Mouse (Mus musculus) large intestine, adult 2 months (tissue): Measurements from ENCODE around the gene Foxe1. TPM values are rescaled to one million over a fixed set of nuclear protein-coding genes. Genes with fewer than 3 reads are reported as not detected.

Experiments used
- DNase-seq: peaks from one replicate; pipeline ENCODE4 v3.0.0-alpha.2; 2012; ENCODE audit warnings: low read depth, low spot score
- WGBS: fragments of 180-500 bp; shearing (Covaris S2); methylation state at CpG from one replicate; pipeline ENCODE4 v1.1.7; 2018; 5-methylcytosine and 5-hydroxymethylcytosine counted together
- polyA plus RNA-seq: library from polyadenylated mRNA; depleted of rRNA; stranded (reverse); fragments of >200 nt; gene quantifications from 2 replicates; pipeline ENCODE4 v1.2.3, GENCODE M21; 2012

The Foxe1 gene
- polyA plus RNA-seq, 1 experiment: not detected

- WGBS: 9% methylated on average over 4 of the region's 4 CpGs
- no peak for DNase-seq
Measured at GRCm38 (mm10) chr4:46347141-46347540, 3.7 kb downstream of the Foxe1 start.

DNA sequence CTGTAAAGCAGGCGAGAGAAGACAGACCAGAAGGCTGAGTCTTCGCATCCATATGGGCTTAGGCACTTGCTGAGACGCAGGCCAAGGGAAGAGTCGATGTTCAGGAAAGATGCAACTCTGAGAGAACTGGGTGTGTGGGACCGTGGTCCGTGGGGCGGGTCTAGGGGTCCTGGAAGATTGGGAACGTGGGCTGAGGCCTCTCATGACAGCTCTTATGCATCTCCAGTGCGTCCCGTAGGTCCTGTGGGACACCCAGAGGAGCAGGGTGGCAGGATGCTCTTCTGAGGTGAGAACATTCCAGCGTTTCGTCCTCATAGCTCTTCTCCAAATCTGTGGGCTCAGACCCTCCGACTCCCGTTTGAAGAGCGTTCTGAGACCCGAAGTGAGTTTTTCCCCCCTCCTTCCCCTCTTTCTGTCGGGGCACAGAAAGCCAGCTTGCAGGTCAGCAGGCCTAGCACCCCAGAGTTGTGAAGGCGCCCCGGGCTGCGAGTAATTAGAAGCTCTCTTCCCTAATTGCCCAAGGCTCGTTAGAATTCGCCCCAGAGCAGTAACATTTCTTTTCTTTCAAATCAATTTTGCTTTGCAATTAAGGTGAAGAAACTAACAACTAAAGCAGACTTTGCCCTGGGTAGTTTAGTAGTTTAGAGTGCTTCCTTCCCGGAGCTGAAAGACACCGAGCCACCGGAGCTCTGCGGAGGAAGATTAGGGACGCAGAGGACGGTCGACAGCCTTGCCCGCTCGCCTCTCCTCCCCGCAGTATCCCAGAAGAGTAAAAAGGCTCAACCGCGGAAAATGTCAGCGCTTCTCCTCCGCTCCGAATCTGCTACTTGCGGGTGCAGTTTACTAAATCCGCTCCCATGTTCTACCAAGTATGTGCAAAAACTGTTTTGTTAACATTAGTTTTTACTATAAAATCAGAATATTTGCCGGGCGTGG is 4.4 kb downstream of the Foxe1 start:
- 7% methylated on average over 41 of the region's 41 CpGs for WGBS
- DNase-seq: no peak

DNA sequence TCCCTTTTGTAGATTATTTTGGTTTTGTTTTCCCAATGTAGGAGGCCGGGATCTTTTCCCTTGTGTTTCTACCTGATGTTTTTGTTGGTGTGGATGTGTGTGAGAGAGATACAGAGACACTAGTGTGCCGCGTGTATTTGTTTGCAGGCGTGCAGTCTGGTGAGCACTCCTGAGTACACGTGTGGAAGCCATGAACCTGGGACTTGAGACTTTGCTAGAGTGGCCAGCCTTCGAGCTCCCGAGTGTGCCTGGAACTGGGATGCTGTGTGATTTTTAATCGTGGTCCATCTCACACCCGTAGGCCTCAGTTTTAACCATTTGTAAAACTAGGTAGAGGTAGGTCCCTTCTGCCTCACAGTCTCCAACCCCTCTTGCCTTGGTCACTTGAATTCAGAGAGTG is 5.5 kb downstream of the Foxe1 start:
- 35% methylated on average over 9 of the region's 9 CpGs for WGBS
- DNase-seq: no peak

- DNase-seq: no peak
- 69% methylated on average over 5 of the region's 5 CpGs for WGBS
Measured at GRCm38 (mm10) chr4:46349530-46349929, 6.1 kb downstream of the Foxe1 start.

- DNase-seq: no peak
- WGBS: 31% methylated on average over 10 of the region's 10 CpGs
Measured at GRCm38 (mm10) chr4:46353045-46353444, 9.6 kb downstream of the Foxe1 start.

- WGBS: 48% methylated on average over 12 of the region's 12 CpGs
- peak; percentile 8 for DNase-seq
Measured at GRCm38 (mm10) chr4:46356351-46357133, 13.1 kb downstream of the Foxe1 start.

DNA sequence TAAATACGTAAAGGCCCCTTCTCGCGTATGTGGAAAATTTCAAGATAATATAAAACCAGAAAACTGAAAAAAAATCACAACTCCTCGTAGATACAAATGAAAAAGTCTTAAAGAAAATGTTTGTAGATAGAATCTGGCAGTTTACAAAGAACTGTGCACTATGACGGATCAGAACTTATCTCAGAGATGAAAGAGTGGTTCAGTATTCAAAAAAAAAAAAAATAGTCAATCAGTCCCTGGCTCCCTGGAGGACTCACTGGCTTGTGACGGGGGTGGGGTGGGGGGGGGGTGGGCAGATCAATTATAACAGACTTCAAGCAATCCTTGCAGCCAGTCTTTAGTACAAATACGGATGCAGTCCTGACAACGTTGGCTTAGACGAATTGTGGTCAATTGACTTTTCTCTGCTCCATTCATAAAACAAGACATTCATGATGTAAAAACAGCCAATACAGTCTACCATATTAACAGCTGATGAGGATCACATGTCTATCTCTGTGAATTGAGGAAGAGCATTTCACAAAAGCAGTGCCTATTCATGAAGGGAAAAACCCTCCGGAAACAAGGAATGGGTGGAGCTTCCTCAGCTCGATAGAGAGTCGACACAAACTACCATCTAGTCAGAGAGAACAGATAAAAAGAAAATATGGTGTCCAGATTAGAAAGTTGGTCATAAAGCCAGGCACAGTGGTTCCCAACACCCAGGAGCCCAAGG is 16.3 kb downstream of the Foxe1 start:
- 63% methylated on average over 12 of the region's 12 CpGs for WGBS
- DNase-seq: no peak

- 61% methylated on average over 5 of the region's 5 CpGs for WGBS
Measured at GRCm38 (mm10) chr4:46361258-46361657, 17.8 kb downstream of the Foxe1 start.

DNA sequence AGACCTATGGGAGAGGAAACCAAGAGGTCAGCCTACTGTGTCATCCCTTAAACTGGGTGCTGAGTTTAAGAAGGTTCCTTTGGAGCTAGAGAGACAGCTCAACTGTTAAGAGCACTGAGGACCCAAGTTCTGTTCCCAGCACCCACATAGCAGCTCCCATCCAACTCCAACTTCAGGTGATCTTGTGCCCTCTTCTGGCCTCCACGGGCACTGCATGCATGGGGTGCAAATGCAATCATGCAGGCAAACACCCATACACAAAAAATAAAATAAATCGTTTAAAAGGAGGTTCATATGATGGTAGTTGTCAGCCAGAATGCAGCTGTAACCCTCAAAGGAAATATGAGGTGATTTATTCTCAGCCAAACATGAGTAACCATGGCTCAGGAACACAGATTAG is 21.0 kb downstream of the Foxe1 start:
- 79% methylated on average over 2 of the region's 2 CpGs for WGBS
- no peak for DNase-seq

More at GRCm38 (mm10) chr4:46361258-46361657, 17.8 kb downstream of the Foxe1 start:
- no peak for DNase-seq

- WGBS: 11% methylated on average over 12 of the region's 12 CpGs
- DNase-seq: no peak
Measured at GRCm38 (mm10) chr4:46367487-46367959, 24.1 kb downstream of the Foxe1 start.

GRCm38 (mm10) chr4:46369070-46369469 is 25.7 kb downstream of the Foxe1 start:
- no peak for DNase-seq
- 65% methylated on average over 4 of the region's 4 CpGs for WGBS

GRCm38 (mm10) chr4:46370406-46370805 is 27.0 kb downstream of the Foxe1 start:
- WGBS: 41% methylated on average over 6 of the region's 6 CpGs
- no peak for DNase-seq

DNA sequence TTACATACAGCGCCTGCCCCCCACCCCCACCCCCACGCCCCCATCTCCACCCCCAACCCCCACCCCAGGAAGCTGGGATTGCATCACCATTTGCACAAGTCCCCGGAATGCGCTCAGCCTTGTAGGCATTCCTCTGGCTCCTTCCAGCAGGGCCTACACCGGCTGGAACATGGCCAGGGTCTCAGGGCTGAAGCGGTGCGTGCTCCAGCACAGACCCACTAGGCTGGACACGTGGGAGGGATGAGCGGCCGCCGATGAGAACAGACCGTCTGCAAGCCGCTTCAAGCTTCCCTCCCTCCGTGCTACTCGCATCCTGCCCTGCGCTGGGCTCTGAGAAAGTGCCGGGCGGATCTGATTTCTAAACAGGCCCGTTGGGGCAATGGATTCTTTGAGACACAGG is 27.6 kb downstream of the Foxe1 start:
- 7% methylated on average over 19 of the region's 19 CpGs for WGBS
- no peak for DNase-seq

DNA sequence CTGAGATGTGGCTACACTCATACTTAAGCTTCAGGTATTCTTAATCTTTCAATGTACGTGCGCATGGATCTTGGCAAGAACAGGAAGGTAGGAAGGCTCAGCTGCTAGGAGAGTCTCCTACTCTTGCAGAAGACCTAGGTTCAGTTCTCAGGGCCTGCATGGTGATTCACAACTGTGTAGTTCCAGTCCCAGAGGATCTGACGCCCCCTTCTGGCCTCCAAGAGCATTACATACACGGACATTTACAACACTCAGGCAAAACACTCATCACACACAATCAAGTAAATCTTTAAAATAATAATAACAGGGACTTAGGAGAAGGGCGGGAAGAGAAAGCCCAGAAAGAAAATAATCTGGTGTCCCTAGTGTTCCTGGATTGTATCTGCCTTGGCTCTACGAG is 31.0 kb downstream of the Foxe1 start:
- 54% methylated on average over 6 of the region's 6 CpGs for WGBS
- no peak for DNase-seq

- peak; percentile 68 for DNase-seq
- whole genome bisulfite sequencing: 17% methylated on average over 22 of the region's 22 CpGs
Measured at GRCm38 (mm10) chr4:46374869-46375368, 31.5 kb downstream of the Foxe1 start.

DNA sequence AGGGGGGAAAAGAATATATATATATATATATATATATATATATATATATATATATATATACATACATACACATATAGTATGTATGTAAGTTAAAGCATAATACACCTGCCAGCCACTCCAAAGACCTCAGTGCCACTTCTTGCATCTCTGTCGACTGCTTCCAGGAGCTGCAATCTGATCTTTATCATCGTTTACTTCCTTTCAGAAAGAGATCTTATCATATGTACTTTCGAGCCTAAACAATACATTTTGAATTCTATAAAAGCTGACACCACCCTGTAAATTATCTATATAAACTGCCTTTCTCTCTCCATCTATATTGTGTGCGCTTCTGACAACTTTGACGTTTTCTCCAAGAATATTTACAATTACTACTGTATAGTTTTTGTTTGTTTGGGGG is 45.1 kb downstream of the Foxe1 start:
- WGBS: 4% methylated on average over 5 of the region's 5 CpGs
- no peak for DNase-seq

DNA sequence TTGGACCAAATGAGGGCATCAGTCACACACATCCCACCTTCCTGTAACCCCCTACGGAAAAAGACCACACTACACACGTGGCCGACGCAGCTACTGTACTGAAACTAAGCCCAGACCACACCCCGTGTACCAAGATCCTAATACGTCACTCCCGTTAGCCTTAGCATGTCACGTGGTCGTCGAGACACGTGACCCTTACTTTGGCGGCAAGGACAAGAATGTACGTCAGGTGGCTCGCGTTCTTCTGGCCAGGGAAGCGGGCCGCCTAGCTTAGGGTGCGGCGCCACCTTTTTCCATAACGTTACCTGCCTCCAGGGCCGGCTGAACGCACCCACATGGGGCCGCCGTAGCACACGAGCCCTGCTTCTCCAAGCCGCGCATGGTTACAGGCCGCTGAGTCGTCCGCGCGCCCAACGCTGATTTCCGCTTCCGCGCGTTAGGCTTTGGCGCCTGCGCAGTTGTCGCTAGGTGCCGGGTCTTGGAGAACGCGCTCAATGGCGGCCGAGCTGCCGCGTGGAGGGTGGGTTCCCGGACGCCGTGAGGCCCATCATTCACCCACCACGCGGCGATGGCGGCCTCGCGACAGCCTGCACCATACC is 45.7 kb downstream of the Foxe1 start, which contains the start of gene Trmo:
Gene Trmo (minus strand): TSS at position 425 of the 599 bp plus-strand sequence.
- DNase-seq: peak; percentile 91
- WGBS: under 1% methylated on average over 56 of the region's 56 CpGs

DNA sequence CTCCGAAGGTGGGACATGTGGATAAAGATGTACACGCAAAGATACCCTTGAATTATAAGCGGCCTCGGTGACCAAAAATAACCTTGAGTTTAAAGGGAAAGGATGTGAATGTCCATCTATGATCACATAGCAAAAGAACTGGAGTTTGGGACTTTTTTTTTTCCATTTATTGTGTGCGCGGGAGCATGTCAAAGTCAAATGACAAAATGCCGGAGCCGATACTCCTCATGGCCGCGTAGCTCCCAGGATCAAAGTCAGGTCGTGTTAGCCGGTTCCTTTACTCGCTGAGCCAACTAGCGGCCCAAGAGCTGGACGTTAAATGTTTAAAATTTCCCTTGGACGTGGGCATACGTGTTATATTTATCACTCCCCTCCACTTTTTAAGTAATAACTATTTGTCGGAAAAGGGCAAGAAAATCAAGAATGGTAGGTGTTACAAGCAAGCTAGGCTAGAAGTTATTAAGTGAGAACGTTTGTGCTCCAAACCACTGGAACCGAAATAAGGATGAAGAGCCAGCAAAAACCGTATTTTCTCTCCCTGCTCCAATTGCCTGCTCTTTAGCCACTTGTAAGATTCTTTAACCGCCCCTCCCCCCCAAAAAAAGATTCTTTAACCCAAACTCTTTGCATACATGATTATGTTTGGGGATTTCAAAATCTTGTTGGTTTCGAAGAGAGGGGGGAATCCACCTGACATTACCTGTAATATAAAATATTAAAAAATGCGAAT is 46.4 kb downstream of the Foxe1 start:
- DNase-seq: peak; percentile 38
- 1% methylated on average over 24 of the region's 24 CpGs for WGBS
